Mouse (Mus musculus): ENCODE data around the gene Scml4. TPM values are rescaled to one million over a fixed set of nuclear protein-coding genes. Genes with fewer than 3 reads are reported as not detected.

Gene Scml4
- polyA plus RNA-seq, 2 experiments: 0.92 to 1.1 TPM

GRCm38 (mm10) chr10:42995484-42995895 lies 135.3 kb downstream of the Scml4 start:
- no peak overlapping the region for H3K4me3 ChIP-seq (replicated peaks; ENCODE audit: low read length)
- no peaks in the 10 kb centered on the region for H3K27me3 ChIP-seq (ENCODE audit: control insufficient read depth, insufficient read depth, low read length)
- H3K27ac ChIP-seq (replicated peaks; ENCODE audit: low read depth, low read length): no peak overlapping the region
- H3K9ac ChIP-seq (ENCODE audit: low read depth, low read length, severe bottlenecking): no peak overlapping the region
- no peaks in the 10 kb centered on the region for H3K9me3 ChIP-seq (ENCODE audit: control insufficient read depth, low read length)
- DNase-seq (ENCODE audit: low spot score) (no peak), ATAC-seq (ENCODE audit: low FRiP score, low read depth) (peak; percentile 38; the same call in 1 of the 2 replicates)
- H3K4me1 ChIP-seq (ENCODE audit: control insufficient read depth, insufficient read depth, low read length): peaks cover 18% of the 10 kb centered on the region
- 19% methylated on average over 13 of the region's 13 CpGs for WGBS
- H3K36me3 ChIP-seq (ENCODE audit: control insufficient read depth, insufficient read depth, low read length): no peaks in the 10 kb centered on the region
- TF ChIP-seq POLR2A (IDR thresholded peaks at IDR 0.05; ENCODE audit: borderline replicate concordance, extremely low read depth, insufficient read depth, insufficient read length): no peak
- H3K4me2 ChIP-seq (replicated peaks; ENCODE audit: low read depth, low read length, severe bottlenecking): no peak overlapping the region

GRCm38 (mm10) chr10:42997278-42997677 lies 137.1 kb downstream of the Scml4 start:
- DNase-seq (ENCODE audit: low spot score) (no peak), ATAC-seq (ENCODE audit: low FRiP score, low read depth) (no peak)
- Histone ChIP-seq H3K9me3 (ENCODE audit: control insufficient read depth, low read length) (no peaks in the 10 kb centered on the region), H3K36me3 (ENCODE audit: control insufficient read depth, insufficient read depth, low read length) (no peaks in the 10 kb centered on the region), H3K4me2 (replicated peaks; ENCODE audit: low read depth, low read length, severe bottlenecking) (no peak overlapping the region), H3K27ac (replicated peaks; ENCODE audit: low read depth, low read length) (no peak overlapping the region), H3K4me3 (replicated peaks; ENCODE audit: low read length) (no peak overlapping the region), H3K27me3 (ENCODE audit: control insufficient read depth, insufficient read depth, low read length) (no peaks in the 10 kb centered on the region), H3K9ac (ENCODE audit: low read depth, low read length, severe bottlenecking) (no peak overlapping the region), H3K4me1 (ENCODE audit: control insufficient read depth, insufficient read depth, low read length) (peaks cover 21% of the 10 kb centered on the region)
- 75% methylated on average over 2 of the region's 2 CpGs for WGBS
- TF ChIP-seq POLR2A (IDR thresholded peaks at IDR 0.05; ENCODE audit: borderline replicate concordance, extremely low read depth, insufficient read depth, insufficient read length): no peak

- DNase-seq (ENCODE audit: low spot score) (no peak), ATAC-seq (ENCODE audit: low FRiP score, low read depth) (no peak)
- no peak overlapping the region for H3K27ac ChIP-seq (replicated peaks; ENCODE audit: low read depth, low read length)
- H3K4me2 ChIP-seq (replicated peaks; ENCODE audit: low read depth, low read length, severe bottlenecking): no peak overlapping the region
- 95% methylated on average over 10 of the region's 10 CpGs for WGBS
- TF ChIP-seq POLR2A (IDR thresholded peaks at IDR 0.05; ENCODE audit: borderline replicate concordance, extremely low read depth, insufficient read depth, insufficient read length): no peak
- H3K4me1 ChIP-seq (ENCODE audit: control insufficient read depth, insufficient read depth, low read length): peaks cover 30% of the 10 kb centered on the region
- no peaks in the 10 kb centered on the region for H3K27me3 ChIP-seq (ENCODE audit: control insufficient read depth, insufficient read depth, low read length)
- no peak overlapping the region for H3K4me3 ChIP-seq (replicated peaks; ENCODE audit: low read length)
- H3K36me3 ChIP-seq (ENCODE audit: control insufficient read depth, insufficient read depth, low read length): no peaks in the 10 kb centered on the region
- no peaks in the 10 kb centered on the region for H3K9me3 ChIP-seq (ENCODE audit: control insufficient read depth, low read length)
- H3K9ac ChIP-seq (ENCODE audit: low read depth, low read length, severe bottlenecking): no peak overlapping the region
These were observed 139.2 kb downstream of the Scml4 start for GRCm38 (mm10) chr10:42999324-42999723.

- TF ChIP-seq POLR2A (IDR thresholded peaks at IDR 0.05; ENCODE audit: borderline replicate concordance, extremely low read depth, insufficient read depth, insufficient read length): no peak
- Histone ChIP-seq H3K4me2 (replicated peaks; ENCODE audit: low read depth, low read length, severe bottlenecking) (no peak overlapping the region), H3K27ac (replicated peaks; ENCODE audit: low read depth, low read length) (no peak overlapping the region), H3K4me1 (ENCODE audit: control insufficient read depth, insufficient read depth, low read length) (peaks cover 18% of the 10 kb centered on the region), H3K9me3 (ENCODE audit: control insufficient read depth, low read length) (no peaks in the 10 kb centered on the region), H3K27me3 (ENCODE audit: control insufficient read depth, insufficient read depth, low read length) (no peaks in the 10 kb centered on the region), H3K4me3 (replicated peaks; ENCODE audit: low read length) (no peak overlapping the region), H3K9ac (ENCODE audit: low read depth, low read length, severe bottlenecking) (no peak overlapping the region), H3K36me3 (ENCODE audit: control insufficient read depth, insufficient read depth, low read length) (no peaks in the 10 kb centered on the region)
- DNase-seq (ENCODE audit: low spot score): no peak
- 74% methylated on average over 3 of the region's 3 CpGs for WGBS
- ATAC-seq (ENCODE audit: low FRiP score, low read depth): no peak
These were observed 141.3 kb downstream of the Scml4 start for GRCm38 (mm10) chr10:43001433-43001832.

GRCm38 (mm10) chr10:43002066-43002678 lies 142.0 kb downstream of the Scml4 start:
- no peaks in the 10 kb centered on the region for H3K27me3 ChIP-seq (ENCODE audit: control insufficient read depth, insufficient read depth, low read length)
- H3K4me2 ChIP-seq (replicated peaks; ENCODE audit: low read depth, low read length, severe bottlenecking): peak overlapping the region; percentile 58
- H3K4me1 ChIP-seq (ENCODE audit: control insufficient read depth, insufficient read depth, low read length): peaks cover 18% of the 10 kb centered on the region
- WGBS: 12% methylated on average over 11 of the region's 13 CpGs
- ATAC-seq (ENCODE audit: low FRiP score, low read depth) (no peak), DNase-seq (ENCODE audit: low spot score) (no peak)
- no peaks in the 10 kb centered on the region for H3K36me3 ChIP-seq (ENCODE audit: control insufficient read depth, insufficient read depth, low read length)
- no peak for TF ChIP-seq POLR2A (IDR thresholded peaks at IDR 0.05; ENCODE audit: borderline replicate concordance, extremely low read depth, insufficient read depth, insufficient read length)
- H3K27ac ChIP-seq (replicated peaks; ENCODE audit: low read depth, low read length): no peak overlapping the region
- H3K9me3 ChIP-seq (ENCODE audit: control insufficient read depth, low read length): no peaks in the 10 kb centered on the region
- peak overlapping the region; percentile 25; the same call in 1 of the 2 replicates for H3K4me3 ChIP-seq (replicated peaks; ENCODE audit: low read length)
- peak overlapping the region; percentile 38 for H3K9ac ChIP-seq (ENCODE audit: low read depth, low read length, severe bottlenecking)
